Mouse (Mus musculus): ENCODE measurements around the gene Nupr1l. TPM values are rescaled to one million over a fixed set of nuclear protein-coding genes. Genes with fewer than 3 reads are reported as not detected.
"Not testable (repeated sequence)": the region's sequence is repeated elsewhere in the genome, so short reads cannot be mapped to it uniquely, and the experiment has no call there.

Gene Nupr1l
- total RNA-seq (2021) = 1 to 10 TPM; 1.6 to 2.3 TPM

- intact Hi-C loops (cut with DNase I) = no loop called here
- DNase-seq (ENCODE audit: extremely low spot score in 1 of 2, low spot score in 2 of 2) = peak; percentile 85 to 95
Measured at GRCm38 (mm10) chr5:129908242-129908965, at the start of gene Nupr1l. Gene Nupr1l, plus strand, starts transcription at chr5:129908540.

- intact Hi-C loops (cut with DNase I) = no loop called here
Measured at GRCm38 (mm10) chr5:129862325-129862724, 46.0 kb upstream of the Nupr1l start.

GRCm38 (mm10) chr5:129864467-129864866, 43.9 kb upstream of the Nupr1l start:
- intact Hi-C loops (cut with DNase I) = no loop called here
- DNase-seq (ENCODE audit: extremely low spot score in 1 of 2, low spot score in 2 of 2) = peak; percentile 20 to 71

More at GRCm38 (mm10) chr5:129862325-129862724, 46.0 kb upstream of the Nupr1l start:
- DNase-seq (ENCODE audit: extremely low spot score in 1 of 2, low spot score in 2 of 2) = no peak

DNA sequence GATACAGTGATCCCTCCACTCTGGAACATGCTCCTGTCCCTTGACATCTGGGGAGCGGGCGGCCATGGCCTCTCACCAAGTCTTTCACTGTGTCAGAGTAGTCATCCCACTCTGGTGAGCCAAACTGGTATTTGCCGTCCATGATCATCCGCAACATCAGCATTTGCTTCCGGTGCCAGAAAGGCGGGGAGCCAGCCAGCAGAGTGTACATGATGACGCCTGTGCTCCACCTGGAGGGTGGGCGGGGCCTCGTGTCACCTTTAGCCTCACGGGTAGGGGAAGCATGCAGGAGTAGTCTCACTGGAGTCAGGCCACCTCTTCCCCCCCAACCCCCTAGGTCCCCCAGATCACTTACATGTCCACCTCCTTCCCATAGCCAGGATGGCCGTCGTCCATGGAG, 42.5 kb upstream of the Nupr1l start:
- no peak for DNase-seq (ENCODE audit: extremely low spot score in 1 of 2, low spot score in 2 of 2)

DNA sequence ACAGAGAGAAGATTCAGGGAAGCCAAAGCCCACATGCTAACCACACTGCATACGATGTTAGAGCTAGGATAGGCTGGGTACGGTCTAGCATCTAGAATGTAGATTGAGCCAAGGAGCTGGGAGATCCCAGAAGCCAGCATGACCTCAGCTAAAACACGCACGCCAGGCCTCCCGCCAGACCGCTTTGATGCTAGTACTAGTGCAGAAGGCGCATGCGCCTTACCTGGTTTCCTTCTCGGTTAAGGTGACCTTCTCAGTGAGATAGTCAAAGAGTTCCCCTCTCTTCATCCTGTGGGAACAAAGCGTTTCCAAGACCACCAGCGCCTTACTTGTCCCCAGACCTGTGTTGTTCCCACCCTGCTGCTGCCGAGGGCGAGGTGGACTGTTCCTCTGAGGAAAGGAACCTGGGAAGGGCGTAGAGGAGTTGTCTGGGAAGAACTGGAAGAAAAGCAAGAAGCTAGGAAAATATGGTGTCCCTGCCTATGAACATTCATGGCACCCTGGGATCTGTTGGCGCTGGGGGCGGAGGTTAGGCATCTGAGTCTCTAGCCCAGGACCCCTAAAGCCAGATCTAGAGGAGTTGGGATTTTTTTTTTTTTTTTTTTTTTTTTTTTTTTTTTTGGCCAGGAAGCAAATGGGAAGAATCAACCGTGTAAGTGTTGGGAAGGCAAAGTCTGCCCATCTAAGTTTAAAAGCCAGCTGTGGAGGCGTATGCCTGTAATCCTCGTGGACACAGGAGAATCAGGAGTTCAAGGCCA, 38.9 kb upstream of the Nupr1l start:
- intact Hi-C loops (cut with DNase I) = no loop called here
- no peak for DNase-seq (ENCODE audit: extremely low spot score in 1 of 2, low spot score in 2 of 2)

More for the DNA sequence above, 42.5 kb upstream of the Nupr1l start:
- intact Hi-C loops (cut with DNase I) = no loop called here

DNA sequence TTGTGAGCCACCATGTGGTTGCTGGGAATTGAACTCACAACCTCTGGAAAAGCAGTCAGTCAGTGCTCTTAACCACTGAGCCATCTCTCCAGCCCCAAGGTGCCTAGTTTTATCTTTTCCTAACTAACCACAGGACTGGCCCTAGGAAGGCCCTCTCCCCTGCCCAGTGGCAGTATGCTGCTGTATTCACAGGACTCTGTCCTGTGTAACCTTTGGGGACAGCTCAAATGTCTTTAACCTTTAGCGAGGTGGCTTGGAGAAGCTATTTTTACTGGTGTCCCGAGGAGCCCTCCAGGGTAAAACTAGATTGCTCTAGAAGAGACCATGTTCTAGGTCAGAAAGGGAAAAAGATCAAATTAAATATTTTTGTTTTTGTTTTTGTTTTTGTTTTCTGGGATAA, 37.1 kb upstream of the Nupr1l start:
- intact Hi-C loops (cut with DNase I) = no loop called here
- DNase-seq (ENCODE audit: extremely low spot score in 1 of 2, low spot score in 2 of 2) = no peak

DNA sequence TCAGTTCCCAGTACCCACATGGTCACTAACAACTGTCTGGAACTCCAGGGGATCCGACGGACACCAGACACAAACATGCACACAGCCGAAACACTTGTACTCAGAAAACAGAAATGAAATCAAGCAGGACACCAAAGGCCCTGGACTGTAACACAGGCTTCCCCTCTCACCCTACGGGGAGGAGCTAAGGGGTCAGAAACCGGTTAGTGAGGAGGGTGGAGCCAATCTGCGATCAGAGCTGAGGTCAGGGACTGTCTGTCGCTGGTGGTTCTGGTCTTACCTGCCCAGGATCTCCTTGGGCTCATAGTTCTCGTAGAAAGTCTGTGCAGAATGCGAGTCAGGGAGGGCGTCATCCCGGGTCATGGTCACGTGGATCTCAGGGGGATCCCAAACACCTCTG, 34.4 kb upstream of the Nupr1l start:
- DNase-seq (ENCODE audit: extremely low spot score in 1 of 2, low spot score in 2 of 2) = no peak
- intact Hi-C loops (cut with DNase I) = no loop called here

GRCm38 (mm10) chr5:129875098-129875497, 33.2 kb upstream of the Nupr1l start:
- intact Hi-C loops (cut with DNase I) = no loop called here
- no peak for DNase-seq (ENCODE audit: extremely low spot score in 1 of 2, low spot score in 2 of 2)

GRCm38 (mm10) chr5:129877731-129878455, 30.4 kb upstream of the Nupr1l start:
- intact Hi-C loops (cut with DNase I) = no loop called here
- peak in 1 of 2 experiments; percentile 48 for DNase-seq (ENCODE audit: extremely low spot score in 1 of 2, low spot score in 2 of 2)

- peak; percentile 50 to 79 for DNase-seq (ENCODE audit: extremely low spot score in 1 of 2, low spot score in 2 of 2)
- intact Hi-C loops (cut with DNase I) = no loop called here
Measured at GRCm38 (mm10) chr5:129878946-129879345, 29.4 kb upstream of the Nupr1l start.

DNA sequence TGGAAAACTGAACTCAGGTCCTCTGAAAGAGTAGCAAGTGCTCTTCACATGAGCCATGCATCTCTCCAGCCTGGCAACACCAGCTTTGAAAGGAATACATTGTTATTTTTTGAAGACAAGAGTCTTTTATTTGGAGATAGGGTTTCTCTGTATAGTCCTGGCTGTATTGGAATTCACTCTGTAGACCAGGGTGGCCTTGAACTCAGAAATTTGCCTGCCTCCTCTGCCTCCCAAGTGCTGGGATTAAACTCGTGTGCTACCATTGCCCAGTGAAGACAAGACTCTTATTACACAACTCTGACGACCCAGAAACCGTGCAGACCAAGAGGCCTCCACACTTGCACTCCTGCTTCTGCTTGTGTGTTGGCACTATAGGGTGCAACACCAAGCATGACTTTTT, 28.5 kb upstream of the Nupr1l start:
- no peak for DNase-seq (ENCODE audit: extremely low spot score in 1 of 2, low spot score in 2 of 2)
- intact Hi-C loops (cut with DNase I) = no loop called here

DNA sequence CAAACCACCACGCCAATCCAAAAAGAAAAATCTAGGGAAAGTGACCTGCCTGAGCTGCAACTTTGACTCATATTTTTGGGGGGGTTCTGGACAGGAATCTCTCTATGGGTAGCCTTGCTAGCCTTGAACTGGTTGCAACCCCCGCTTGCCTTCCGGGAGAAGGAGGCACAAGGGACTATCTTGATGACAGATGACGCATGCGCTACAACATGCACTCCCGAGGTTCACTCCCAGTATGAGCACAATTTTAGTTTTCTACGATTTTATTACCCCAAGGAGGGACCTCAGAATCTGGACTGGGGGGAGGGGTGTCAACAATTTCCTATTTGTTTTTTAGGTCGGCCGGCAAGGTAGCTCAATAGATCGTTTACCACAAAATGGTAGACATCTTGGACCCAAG, 22.1 kb upstream of the Nupr1l start:
- intact Hi-C loops (cut with DNase I) = no loop called here

GRCm38 (mm10) chr5:129886911-129887636, 21.3 kb upstream of the Nupr1l start, which contains the start of gene Chchd2:
Gene Chchd2, minus strand, starts transcription at chr5:129887470.
- peak; percentile 93 to 98 for DNase-seq (ENCODE audit: extremely low spot score in 1 of 2, low spot score in 2 of 2)
- intact Hi-C loops (cut with DNase I) = no loop called here

More for the DNA sequence above, 22.1 kb upstream of the Nupr1l start:
- DNase-seq (ENCODE audit: extremely low spot score in 1 of 2, low spot score in 2 of 2) = no peak

- intact Hi-C loops (cut with DNase I) = not testable (repeated sequence)
Measured at GRCm38 (mm10) chr5:129890390-129890789, 17.9 kb upstream of the Nupr1l start.

GRCm38 (mm10) chr5:129895198-129896088, 12.9 kb upstream of the Nupr1l start, which contains the start of gene Zbed5:
Gene Zbed5, plus strand, starts transcription at chr5:129895723.
- DNase-seq (ENCODE audit: extremely low spot score in 1 of 2, low spot score in 2 of 2) = peak; percentile 89 to 91
- intact Hi-C loops (cut with DNase I) = no loop called here

More at GRCm38 (mm10) chr5:129890390-129890789, 17.9 kb upstream of the Nupr1l start:
- DNase-seq (ENCODE audit: extremely low spot score in 1 of 2, low spot score in 2 of 2) = not testable (repeated sequence)

GRCm38 (mm10) chr5:129898449-129898848, 9.9 kb upstream of the Nupr1l start, which contains the start of gene Phkg1:
Gene Phkg1, minus strand, starts transcription at chr5:129898549.
- no peak for DNase-seq (ENCODE audit: extremely low spot score in 1 of 2, low spot score in 2 of 2)
- intact Hi-C loops (cut with DNase I) = no loop called here

DNA sequence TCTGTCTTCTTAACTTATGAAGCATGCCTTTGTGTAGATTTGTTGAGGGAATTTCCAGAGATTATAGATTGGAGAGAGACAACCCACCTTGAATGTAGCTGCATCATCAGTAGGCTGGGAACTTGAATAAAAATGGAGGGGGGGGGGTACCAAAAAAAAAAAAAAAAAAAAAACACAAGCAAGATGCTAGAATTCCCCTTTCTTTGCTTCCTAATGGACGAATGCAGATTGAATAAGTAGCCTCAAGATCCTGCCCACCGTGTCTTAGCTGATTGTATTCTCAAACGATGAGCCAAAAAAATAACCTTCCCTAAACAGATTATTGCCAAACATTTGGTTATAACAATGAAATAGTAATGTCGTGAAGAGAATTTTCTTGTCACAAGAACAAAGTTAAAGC, 565 bp upstream of the Nupr1l start:
- intact Hi-C loops (cut with DNase I) = no loop called here
- no peak for DNase-seq (ENCODE audit: extremely low spot score in 1 of 2, low spot score in 2 of 2)

- DNase-seq (ENCODE audit: extremely low spot score in 1 of 2, low spot score in 2 of 2) = no peak
- intact Hi-C loops (cut with DNase I) = no loop called here
Measured at GRCm38 (mm10) chr5:129909147-129909546, 807 bp downstream of the Nupr1l start.

Data from left cerebral cortex, postnatal 10 days (tissue).